Mouse (Mus musculus): ENCODE measurements at regions not wholly inside any gene's neighbourhood (a gene's known extent, or its start where the extent isn't known, plus 50 kb on each side); places are given as distances from the start of the nearest gene placed in this dataset.

DNA sequence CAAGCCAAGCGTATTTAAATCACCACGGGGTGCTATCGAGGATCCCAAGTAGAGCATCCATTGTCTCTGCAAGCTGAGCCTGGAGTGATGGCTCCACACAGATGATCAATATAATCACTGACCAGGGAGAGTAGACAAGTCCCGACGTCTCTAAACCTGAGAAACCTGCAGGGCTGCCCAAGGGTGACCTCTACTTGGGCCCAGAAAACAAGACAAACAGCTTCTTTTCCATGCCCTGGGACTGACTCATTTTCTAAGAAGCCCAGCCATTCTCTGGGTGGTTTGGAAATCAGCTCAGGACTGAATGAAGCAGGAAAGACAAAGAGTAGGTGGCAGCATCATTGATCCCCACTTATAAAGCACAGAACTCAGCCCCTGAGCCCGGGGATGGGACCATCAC is 221.5 kb downstream of the 4933412E24Rik start:
- no peak for DNase-seq (ENCODE audit: extremely low spot score, low spot score)

DNA sequence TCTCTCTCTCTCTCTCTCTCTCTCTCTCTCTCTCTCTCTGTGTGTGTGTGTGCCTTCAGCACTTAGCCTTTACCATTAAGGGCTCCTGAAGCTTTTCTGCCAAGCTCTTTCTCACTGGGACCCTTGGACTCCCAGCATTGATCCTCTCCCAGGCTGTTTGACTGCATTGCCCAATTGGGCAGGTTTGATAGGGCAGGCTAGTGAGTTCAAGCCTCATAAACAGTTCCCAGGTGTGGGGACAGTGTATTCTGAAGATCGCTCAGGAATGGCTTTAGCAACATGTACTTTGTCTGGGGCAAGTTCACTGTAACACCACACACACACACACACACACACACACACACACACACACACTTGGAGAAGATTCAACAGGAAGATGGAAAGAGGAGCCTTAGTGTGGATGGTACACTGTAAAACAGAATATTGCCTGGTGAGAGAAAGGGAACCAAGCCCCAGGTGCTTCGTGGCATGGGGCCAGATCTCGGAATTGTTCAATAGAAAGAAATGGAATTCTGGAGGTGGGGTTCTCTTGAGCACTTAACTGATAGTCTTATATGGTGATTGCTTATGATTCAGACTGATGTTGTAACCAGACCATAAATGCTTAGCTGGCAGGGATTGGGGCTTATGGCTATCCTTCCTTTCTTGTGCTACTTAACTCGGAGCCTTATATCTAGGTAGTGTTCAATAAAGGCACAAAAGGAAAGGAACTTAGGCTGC is 229.5 kb downstream of the 4933412E24Rik start:
- no peak for DNase-seq (ENCODE audit: extremely low spot score, low spot score)

DNA sequence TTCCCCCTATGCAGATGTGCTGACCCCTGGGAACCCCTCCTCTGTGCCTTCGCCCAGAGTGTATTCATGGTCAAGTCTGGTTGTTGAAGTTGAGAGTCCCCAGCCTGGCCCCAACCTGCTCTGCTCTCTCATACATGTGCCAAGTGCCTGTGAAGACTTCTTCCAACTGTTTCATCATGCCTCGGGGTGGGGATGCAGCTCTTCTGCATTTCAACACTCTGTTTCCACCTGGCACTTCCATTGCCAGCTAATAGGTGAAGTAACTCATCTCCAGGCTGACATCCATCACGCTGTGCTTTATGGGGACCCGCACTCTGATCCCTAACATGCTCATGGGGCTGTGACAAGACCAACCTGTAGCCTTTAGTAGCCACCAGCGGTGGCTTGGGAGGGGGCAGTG is 230.4 kb downstream of the 4933412E24Rik start:
- no peak for DNase-seq (ENCODE audit: extremely low spot score, low spot score)

DNA sequence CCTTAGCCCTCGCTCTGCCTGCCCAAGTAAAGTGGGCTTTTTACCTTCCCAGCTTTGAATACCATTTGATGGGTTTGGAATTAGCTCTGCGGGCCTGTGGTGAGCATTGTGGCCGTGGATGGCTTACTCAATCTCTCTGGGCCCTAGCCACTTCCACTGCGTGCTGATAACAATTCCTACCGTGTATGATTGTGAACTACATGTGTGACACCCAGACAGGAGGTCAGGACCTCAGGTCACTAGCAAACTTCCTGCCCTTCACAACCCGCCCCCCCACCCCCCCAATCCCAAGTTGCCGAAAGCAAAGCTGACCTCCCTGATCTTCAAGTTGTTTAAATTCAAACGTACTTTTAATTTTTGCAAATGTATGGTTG is 231.9 kb downstream of the 4933412E24Rik start:
- DNase-seq (ENCODE audit: extremely low spot score, low spot score): peak; percentile 23

DNA sequence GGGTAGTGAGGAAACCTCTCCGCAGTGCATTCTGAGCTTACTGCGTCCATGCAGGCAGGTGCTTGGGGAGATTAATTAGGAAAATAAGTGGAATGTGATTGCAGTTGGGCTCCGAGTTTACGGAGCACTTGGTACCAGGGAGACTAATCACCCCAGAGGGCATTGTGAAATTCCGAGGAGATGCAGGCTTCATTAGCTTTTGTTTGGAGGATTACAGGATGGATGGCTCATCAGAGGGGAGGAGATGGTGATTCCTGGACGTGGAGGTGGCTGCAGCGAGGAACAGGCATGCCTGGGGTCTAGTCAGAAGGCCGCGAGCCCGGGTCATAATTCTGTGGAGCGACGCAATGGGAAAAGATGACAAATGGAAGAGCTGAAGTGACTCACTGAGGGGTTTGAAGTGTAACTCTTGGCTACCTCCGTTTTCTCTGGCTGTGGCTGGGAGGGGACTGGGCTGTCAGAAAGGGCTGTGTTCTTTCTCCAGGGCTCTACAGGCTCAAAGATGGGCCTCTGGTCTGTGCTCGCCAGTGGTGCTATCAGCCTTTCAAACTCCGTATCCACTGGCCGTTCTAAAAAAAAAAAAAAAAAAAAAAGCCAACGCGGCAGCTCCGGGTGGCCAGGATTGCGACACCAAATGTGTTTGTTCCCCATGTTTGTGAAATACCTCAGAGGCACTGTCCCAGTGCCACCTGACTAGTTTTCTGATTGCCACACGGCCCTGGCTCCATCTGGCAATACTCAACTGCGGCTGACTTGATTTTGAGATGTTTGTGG is 232.4 kb downstream of the 4933412E24Rik start:
- peak; percentile 33 for DNase-seq (ENCODE audit: extremely low spot score, low spot score)

DNA sequence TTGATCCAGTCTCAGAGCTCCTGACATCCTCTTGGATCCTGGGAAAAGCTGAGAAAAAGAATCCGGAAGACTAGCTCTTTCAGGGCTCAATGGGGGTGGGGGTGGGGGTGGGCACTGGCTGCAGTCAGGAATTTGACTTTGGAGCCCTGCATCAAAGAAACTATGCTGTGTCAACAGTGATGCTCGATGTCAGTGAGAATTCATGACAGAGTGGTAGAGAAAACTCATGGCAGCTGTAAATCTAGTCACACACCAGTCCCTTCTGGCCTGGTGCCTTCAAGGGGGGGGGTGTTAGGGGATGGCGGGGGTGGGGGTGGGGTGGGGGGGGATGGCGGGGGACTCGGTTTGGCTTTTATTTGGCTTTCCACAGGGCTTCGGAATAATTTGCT is 233.0 kb downstream of the 4933412E24Rik start:
- DNase-seq (ENCODE audit: extremely low spot score, low spot score): peak; percentile 19

DNA sequence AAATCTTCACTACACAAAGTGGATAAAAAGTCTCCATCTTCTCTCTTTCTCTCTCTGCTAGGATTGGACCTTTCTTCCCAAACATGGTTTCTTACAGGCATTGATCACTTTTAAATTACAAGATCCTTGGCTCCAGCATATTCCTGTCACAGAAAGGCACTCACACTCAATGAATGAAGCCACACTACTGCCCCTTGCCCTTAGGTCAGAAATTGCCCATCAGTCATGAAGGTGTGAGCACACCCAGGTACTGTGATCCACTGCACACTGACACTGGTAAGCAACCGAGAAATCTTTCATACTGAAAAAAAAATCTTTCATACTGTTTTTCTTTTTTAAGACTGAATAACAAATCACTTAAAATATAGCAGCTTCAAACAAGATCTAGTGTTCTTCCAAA is 235.9 kb downstream of the 4933412E24Rik start:
- no peak for DNase-seq (ENCODE audit: extremely low spot score, low spot score)

DNA sequence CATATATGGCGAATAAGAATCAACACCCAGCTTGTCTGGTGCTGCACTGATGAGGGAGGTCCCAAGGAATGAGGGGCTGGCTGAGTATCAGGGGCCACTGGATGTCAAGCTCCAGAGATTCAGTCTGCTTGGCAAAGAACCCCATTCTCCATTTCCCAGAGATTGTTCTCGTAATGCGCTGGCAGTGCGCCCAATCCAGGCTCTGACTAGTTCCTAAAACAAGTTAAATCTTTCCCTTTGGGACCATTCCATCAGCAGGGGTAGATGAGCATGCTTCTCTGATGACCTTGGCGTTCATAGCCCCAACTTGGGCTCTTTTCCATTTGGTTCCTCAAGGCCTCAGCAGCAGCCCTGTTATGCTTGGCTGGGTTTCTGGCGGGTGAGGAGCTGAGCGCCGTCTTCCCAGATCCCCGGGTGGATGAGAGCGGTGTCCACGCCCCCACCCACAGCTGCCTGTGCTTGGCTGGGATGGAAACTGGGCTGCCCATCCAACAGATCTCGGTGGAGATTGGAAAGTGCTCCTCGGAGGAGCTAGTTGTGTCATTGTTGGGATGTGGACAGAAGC is 239.0 kb downstream of the 4933412E24Rik start:
- no peak for DNase-seq (ENCODE audit: extremely low spot score, low spot score)

DNA sequence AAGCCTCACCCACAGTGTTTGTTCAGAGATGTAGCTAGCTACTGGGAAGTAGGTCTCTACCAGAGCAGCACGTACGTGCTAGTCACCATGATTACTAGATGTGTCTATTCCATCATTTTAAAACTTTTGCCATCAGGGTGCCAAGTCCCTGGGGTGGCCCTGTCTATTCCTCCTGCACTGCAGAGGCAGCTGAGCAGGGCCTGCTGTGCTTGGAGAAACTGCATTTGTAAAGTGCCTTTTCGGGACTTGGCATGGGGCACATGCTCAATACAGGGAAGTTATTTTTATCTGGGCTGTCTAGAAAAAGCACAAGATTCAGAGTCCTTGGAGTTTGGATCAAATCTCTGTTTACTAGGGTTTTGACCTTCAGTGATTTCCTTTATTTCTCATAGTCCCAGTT is 240.6 kb downstream of the 4933412E24Rik start:
- no peak for DNase-seq (ENCODE audit: extremely low spot score, low spot score)

DNA sequence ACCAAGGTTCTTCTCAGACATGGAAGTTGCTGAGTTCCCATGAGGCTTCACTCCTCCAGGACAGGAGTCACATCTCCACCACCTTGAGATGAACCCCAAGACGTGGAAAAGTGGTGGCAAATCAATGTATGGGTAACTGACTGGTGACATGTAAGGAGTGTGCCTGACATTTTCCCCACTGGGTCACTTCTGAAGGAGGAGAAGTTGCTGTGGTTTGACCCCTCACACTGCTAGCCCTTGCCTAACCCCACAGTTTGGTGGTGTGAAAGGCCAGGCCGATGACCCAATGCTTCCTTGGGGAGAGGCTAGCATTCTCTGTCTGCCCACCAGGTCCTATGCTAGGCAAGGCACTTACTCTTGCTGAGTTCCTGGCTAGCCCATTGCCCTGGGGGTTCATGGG is 242.4 kb downstream of the 4933412E24Rik start:
- no peak for DNase-seq (ENCODE audit: extremely low spot score, low spot score)

DNA sequence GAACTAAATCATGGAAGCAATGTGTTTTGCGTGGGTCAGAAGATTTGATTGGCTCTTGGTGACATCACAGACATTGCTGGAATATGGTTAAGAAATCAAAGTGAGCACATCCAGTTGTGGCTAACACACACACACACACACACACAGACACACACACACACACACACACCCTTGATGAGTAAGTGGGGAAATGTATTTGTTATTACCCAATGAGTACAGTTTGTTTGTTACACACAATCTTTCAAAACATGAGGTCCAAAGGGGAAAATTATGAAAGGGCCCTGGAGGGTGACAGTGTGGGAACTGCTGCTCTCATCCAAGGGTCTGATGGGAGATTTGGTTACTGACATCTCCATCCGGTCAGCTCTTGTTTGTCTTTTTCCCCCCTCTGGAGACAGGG is 243.8 kb downstream of the 4933412E24Rik start:
- no peak for DNase-seq (ENCODE audit: extremely low spot score, low spot score)

DNA sequence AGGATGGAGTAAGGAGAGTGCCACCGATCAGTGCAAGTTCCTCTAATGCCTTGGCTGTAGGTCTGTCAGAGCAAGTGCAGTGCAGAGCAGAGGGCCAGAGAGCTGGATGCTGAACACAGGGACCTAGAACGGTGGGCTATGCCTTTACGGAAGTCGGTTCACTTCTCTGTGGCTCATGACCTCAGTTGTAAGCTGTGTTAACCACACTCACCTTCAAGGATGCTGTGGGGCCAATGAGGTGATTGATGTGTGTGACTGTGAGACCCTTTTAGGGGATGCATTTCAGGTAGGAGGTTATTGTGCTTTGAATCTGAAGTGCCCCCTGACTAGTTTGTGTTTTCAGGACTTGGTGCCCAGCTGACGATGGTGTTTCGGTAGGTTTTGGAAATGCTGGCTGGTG is 254.4 kb downstream of the 4933412E24Rik start:
- DNase-seq (ENCODE audit: extremely low spot score, low spot score): no peak

DNA sequence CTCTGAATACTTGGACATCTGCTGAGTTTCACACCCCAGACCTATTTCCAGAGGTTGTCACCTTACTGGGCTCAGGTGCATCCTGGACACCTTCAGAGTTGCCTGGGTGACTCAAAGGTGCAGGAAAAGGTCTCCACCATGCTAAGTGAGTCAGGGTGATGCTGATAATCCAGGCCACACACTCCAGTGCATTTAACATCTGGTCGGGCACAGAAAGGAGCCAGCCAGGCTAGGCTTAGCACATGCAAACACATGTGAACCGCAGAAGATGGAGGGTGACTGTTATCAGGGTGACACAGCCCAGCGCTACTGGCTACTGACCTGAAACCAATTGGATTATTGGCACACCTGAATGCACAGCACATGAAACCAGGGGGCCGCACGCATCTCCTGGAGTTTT is 255.9 kb downstream of the 4933412E24Rik start:
- DNase-seq (ENCODE audit: extremely low spot score, low spot score): no peak

DNA sequence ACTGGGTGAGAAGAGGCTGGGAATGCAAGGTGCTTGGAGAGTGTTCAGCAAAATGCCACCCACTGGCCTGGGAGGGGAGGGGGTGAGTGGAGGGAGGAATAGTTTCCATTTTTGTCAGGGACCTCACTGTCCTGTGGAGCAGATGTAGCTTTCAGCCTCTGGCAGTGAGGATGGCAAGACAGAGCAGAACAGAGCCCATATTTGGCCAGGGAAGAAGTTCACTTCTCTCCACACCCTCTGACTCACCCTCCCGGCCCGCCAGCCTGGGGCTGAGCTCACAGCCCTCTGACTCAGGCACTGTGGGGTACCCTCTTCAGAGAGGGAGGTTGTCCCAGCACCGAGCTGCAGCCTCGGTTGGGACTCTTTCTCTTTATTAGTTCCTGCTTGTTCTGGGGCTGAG is 256.8 kb downstream of the 4933412E24Rik start:
- DNase-seq (ENCODE audit: extremely low spot score, low spot score): no peak

DNA sequence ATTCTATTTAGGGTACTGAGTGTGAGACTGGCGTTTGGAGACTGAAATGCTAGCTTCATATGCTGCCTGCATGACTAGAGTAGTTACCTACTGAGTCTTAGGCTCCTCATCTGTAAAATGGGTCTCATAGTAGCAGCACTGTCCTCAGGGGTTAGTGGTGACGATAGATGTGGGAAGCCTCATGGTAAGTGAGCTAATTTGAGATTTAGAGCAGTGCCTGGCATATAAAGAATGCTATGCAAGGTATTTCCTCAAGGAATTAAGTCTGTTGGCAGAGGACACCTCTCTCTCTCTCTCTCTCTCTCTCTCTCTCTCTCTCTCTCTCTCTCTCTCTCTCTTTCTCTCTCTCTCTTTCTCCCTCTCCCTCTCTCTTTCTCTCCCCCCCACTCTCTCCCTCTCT is 257.4 kb downstream of the 4933412E24Rik start:
- no peak for DNase-seq (ENCODE audit: extremely low spot score, low spot score)

DNA sequence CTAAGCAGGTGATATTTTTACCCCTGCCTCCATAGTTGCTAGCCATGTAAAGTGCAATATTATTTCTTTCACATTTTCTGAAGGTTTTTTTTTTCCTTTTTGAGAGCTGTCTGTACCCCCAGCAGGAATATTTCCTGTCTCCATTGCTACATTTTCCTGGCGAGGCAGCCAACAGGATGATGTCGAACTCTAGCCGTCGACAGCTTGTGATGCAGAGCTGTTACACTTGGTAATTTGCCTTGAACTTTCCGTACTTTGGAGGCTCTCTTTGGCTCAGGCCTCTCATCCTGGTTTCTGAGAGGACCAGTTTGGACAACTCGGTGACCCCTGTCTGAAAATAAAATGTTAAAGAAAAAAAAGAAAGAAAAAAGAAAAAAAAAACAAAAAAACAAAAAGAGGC is 260.3 kb downstream of the 4933412E24Rik start:
- DNase-seq (ENCODE audit: extremely low spot score, low spot score): no peak

DNA sequence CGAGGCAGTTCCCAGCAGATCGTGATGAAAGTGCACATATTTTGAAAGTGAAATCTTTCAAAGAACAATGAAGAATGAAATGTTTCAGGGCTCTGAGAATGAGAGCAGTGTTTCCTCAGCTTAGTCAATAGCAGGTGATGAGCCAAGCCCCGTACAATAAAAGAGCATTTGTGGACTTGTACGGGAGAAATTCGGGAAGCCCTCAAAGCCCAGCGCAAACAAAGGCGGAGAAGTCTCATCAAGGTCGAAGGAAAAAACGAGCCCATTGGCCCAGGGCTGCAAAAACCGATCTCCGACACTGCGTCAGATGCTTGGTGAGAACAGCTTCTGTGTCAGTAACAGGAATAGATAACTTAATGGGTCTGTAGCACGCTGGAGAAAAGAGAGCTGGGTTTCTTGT is 261.5 kb downstream of the 4933412E24Rik start:
- DNase-seq (ENCODE audit: extremely low spot score, low spot score): no peak

DNA sequence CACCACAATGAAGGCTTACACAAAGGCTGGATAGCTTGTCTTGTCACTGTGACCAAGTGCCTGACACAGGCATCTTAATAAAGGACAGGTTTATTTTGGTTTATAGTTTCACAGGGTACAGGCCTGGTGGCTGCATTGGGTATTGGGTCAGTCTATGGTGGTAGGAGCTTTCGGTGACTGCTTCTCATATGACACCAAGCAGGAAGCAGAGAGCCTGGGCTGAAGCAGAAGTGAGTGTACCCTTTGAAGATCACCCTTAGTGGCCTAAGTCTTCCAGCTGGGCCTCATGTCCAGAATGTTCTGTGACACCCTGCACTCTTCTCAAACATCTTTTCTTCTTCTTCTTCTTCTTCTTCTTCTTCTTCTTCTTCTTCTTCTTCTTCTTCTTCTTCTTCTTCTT is 264.1 kb downstream of the 4933412E24Rik start:
- no peak for DNase-seq (ENCODE audit: extremely low spot score, low spot score)

DNA sequence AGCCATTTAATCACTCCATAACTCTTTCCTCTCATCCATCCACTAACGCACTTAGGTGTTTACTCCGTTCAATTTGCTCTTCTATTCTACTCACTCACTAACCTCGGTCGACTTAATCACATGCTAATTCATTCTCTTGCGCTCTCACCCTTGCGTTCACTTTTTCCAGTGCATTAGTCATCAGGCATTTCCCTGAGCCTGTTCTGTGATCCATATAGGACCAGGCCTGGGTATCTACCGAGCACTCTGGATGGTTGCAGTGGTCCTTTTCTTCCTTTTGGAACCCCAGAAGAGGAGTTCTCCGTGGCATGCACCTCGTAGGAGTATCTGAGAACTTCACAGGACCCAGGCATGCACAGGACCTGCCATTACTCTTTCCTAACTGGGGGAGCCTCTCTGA is 270.1 kb downstream of the 4933412E24Rik start:
- no peak for DNase-seq (ENCODE audit: extremely low spot score, low spot score)

DNA sequence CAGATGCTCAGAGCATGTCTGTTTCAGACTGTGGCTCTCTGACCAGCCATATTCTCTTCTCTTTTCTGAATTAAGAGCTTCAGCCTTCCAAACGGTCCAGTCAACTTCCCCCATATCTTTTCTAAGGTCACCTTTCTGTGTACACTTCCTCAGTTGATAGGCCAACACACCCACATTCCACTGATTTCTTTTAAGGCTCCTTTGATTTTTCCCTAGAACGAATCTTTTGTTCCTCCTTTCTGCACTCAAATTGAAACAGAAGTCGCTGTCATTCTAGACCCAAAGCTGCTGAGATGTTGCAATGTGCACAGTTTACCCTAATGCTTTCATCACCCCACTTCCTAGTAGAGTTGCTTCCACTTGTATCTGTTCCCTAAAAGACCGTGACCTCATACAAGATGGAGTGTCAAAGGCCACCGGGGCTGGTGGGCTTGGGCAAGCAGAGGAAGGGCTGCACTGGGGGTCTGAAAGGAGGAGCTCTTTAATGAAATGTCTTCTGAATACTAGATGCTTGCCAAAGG is 271.9 kb downstream of the 4933412E24Rik start:
- no peak for DNase-seq (ENCODE audit: extremely low spot score, low spot score)

DNA sequence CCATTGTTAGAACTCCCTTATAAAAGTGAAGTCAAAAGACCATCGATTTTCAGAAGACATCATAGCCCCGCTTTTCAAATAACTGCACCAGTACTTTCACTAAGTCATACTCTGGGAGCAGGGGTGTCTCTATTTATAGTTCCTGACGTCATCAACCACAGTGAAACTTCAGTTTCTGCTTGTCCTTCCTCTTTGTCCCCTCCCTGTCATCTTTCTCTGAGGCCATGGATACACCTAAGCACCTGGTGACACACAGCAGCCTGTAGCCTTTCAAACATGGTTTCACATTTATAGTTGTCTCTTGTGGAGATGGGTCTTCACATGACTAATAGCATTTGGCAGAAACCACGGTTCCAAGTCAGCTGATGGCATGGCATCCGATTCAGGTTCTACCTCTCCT is 277.2 kb downstream of the 4933412E24Rik start:
- DNase-seq (ENCODE audit: extremely low spot score, low spot score): no peak

DNA sequence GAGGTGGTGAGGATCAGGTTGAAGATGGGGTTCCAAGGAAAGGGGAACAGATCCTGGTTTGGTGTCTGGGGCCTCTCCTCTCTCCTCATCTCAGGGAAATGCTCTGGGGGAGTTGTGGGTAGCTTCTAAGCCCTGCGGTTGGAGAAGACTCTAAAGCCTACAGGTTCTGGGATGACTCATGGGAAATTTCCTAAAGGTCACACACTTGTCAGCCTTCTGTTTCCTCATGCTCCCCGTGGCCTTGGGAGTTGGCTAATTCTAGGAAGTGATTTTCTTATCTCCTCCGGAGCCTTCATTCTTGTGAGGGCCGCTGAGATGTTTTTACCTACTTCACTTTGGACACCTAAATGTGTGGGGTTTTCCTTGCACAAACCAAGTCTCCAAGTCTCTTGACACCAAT is 279.2 kb downstream of the 4933412E24Rik start:
- DNase-seq (ENCODE audit: extremely low spot score, low spot score): no peak

DNA sequence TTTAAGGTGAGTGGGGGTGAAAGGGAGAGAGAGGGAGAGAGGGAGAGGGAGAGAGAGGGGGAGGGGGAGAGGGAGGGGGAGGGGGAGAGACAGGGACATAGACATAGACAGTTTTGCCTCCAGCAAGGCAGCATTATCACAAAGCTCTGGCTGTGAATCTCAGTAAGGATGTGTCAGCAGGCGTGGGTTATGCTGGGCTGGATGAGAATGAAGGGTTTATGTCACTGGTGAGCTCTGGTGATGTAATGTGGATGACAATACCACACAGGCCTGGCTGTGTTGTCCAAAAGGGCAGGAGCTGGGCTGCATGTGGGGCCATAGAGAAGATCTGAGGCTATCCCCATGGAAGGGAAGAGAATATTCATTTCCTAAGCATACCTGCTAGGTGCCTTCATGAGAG is 282.0 kb downstream of the 4933412E24Rik start:
- DNase-seq (ENCODE audit: extremely low spot score, low spot score): no peak

Data from neural tube, embryonic 10.5 days (tissue).